Mouse (Mus musculus): ENCODE results near the gene Vps37d. TPM values are rescaled to one million over a fixed set of nuclear protein-coding genes. Genes with fewer than 3 reads are reported as not detected.

Gene Vps37d
- polyA plus RNA-seq (2014; fragmentation: Nextera tagmentation; extraction: Ambion mirVana), result 7.0 and 7.5 TPM in 2 replicates

DNA sequence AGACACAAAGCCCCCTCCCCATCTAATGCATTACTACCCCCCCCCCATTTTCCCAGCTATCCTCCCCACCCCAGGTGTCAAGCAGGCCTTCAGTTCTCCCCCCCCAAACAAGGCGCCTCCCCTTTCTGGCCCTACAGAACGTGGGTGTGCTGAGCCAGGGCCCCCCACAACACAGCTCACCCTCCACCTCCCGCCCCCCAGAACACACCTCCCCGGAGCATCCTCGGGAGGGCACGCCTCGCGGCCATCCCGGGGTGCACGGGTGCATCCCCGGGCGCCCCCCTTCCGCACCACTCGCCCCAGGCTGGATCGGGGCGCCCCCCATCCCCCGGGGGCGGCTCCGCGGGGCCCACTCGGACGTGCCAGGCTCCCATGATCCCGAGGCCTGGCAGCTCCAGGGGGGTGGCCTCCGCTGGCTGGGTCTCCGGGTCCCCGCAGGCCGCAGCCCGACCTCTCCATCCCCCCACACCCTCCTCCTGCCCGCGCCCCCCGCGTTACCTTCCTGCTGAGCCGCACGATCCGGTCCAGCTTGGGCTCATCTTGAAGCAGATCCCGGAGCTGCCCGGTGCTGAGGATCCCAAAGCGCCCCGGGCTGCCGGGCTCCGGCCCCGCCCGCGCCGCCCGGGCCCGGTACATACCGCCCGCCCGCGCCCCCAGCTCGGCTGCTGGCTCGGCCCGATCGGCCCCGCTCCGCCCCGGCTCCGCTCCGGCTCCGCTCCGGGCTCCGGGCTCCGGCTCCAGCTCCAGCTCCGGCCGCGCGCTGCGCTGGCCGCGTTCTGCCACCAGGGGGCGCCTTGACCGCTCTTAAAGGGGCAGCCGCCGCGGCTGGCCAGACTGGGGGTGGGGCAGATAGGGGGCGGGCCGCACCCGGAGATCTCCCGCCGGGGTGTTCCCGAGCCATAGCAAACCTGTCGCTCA is at the start of gene Vps37d:
TSS of gene Vps37d (minus strand) at position 703 of the 918 bp plus-strand sequence.
- Histone ChIP-seq H3K36me3 (ENCODE audit: control insufficient read depth, insufficient read depth, low read length) (peaks cover 7% of the 10 kb centered on the region), H3K27ac (ENCODE audit: low read depth) (peak within 1 kb of the TSS; percentile 73; the same call in 1 of the 2 replicates), H3K9me3 (ENCODE audit: control insufficient read depth, low read length) (no peaks in the 10 kb centered on the region), H3K27me3 (replicated peaks; ENCODE audit: control insufficient read depth, insufficient read depth, low read length) (0 out of 2 replicates have a peak, but pooled peaks cover 2% of the 10 kb centered on the region), H3K4me3 (ENCODE audit: low read depth, low read length) (peak within 1 kb of the TSS; percentile 81), H3K9ac (ENCODE audit: low read length) (peak within 1 kb of the TSS; percentile 91), H3K4me2 (ENCODE audit: low read length) (peak within 1 kb of the TSS; percentile 65), H3K4me1 (replicated peaks; ENCODE audit: control insufficient read depth, insufficient read depth, low read length) (peaks cover 17% of the 10 kb centered on the region)
- WGBS, result 1% methylated on average over 78 of the region's 83 CpGs
- DNase-seq (ENCODE audit: low spot score) (peak; percentile 99), ATAC-seq (replicated peaks; ENCODE audit: low FRiP score, low TSS enrichment, low read depth) (peak; percentile 86)

DNA sequence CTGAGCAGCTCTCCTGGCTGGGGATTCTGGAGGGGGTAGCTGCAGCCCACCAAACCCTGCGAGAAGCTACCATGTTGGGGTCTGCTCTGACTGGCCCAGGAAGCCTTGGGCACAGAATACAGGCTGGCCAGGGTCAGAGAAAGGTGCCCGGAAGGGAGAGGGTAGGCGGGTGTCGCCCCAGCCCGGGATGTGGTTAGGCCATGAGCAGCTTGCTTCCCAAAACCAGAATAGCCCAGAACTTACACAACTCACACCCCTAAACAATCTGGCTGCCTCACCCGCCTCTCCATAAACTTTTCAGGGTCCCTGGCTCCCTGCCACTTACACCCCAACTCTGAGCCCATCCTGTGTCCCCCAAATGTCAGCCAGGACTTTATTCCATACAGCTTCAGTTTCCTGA is 49.6 kb upstream of the Vps37d start:
- 80% methylated on average over 6 of the region's 6 CpGs for WGBS
- no peak for DNase-seq (ENCODE audit: low spot score)
- ATAC-seq (replicated peaks; ENCODE audit: low FRiP score, low TSS enrichment, low read depth), result no peak

GRCm38 (mm10) chr5:135126121-135126520 is 48.1 kb upstream of the Vps37d start:
- Histone ChIP-seq H3K4me3 (ENCODE audit: low read depth, low read length) (no peak overlapping the region), H3K36me3 (ENCODE audit: control insufficient read depth, insufficient read depth, low read length) (no peaks in the 10 kb centered on the region), H3K4me1 (replicated peaks; ENCODE audit: control insufficient read depth, insufficient read depth, low read length) (no peaks in the 10 kb centered on the region), H3K9me3 (ENCODE audit: control insufficient read depth, low read length) (no peaks in the 10 kb centered on the region), H3K27me3 (replicated peaks; ENCODE audit: control insufficient read depth, insufficient read depth, low read length) (peaks cover 7% of the 10 kb centered on the region), H3K9ac (ENCODE audit: low read length) (no peak overlapping the region), H3K4me2 (ENCODE audit: low read length) (no peak overlapping the region), H3K27ac (ENCODE audit: low read depth) (no peak overlapping the region)
- no peak for ATAC-seq (replicated peaks; ENCODE audit: low FRiP score, low TSS enrichment, low read depth)
- 60% methylated on average over 6 of the region's 6 CpGs for WGBS
- DNase-seq (ENCODE audit: low spot score), result no peak

More for the DNA sequence above, 49.6 kb upstream of the Vps37d start:
- Histone ChIP-seq H3K4me3 (ENCODE audit: low read depth, low read length) (no peak overlapping the region), H3K9me3 (ENCODE audit: control insufficient read depth, low read length) (no peaks in the 10 kb centered on the region), H3K27ac (ENCODE audit: low read depth) (no peak overlapping the region), H3K4me1 (replicated peaks; ENCODE audit: control insufficient read depth, insufficient read depth, low read length) (no peaks in the 10 kb centered on the region), H3K27me3 (replicated peaks; ENCODE audit: control insufficient read depth, insufficient read depth, low read length) (peaks cover 7% of the 10 kb centered on the region), H3K36me3 (ENCODE audit: control insufficient read depth, insufficient read depth, low read length) (no peaks in the 10 kb centered on the region), H3K9ac (ENCODE audit: low read length) (no peak overlapping the region), H3K4me2 (ENCODE audit: low read length) (no peak overlapping the region)

GRCm38 (mm10) chr5:135120753-135121152 is 42.7 kb upstream of the Vps37d start:
- 55% methylated on average over 4 of the region's 4 CpGs for WGBS
- no peak overlapping the region for H3K9ac ChIP-seq (ENCODE audit: low read length)
- H3K27ac ChIP-seq (ENCODE audit: low read depth), result no peak overlapping the region
- H3K27me3 ChIP-seq (replicated peaks; ENCODE audit: control insufficient read depth, insufficient read depth, low read length), result peaks cover 9% of the 10 kb centered on the region
- no peak overlapping the region for H3K4me3 ChIP-seq (ENCODE audit: low read depth, low read length)
- DNase-seq (ENCODE audit: low spot score) (no peak), ATAC-seq (replicated peaks; ENCODE audit: low FRiP score, low TSS enrichment, low read depth) (no peak)
- no peaks in the 10 kb centered on the region for H3K9me3 ChIP-seq (ENCODE audit: control insufficient read depth, low read length)
- no peaks in the 10 kb centered on the region for H3K4me1 ChIP-seq (replicated peaks; ENCODE audit: control insufficient read depth, insufficient read depth, low read length)
- no peaks in the 10 kb centered on the region for H3K36me3 ChIP-seq (ENCODE audit: control insufficient read depth, insufficient read depth, low read length)
- H3K4me2 ChIP-seq (ENCODE audit: low read length), result no peak overlapping the region

- WGBS, result 14% methylated on average over 6 of the region's 6 CpGs
- H3K4me1 ChIP-seq (replicated peaks; ENCODE audit: control insufficient read depth, insufficient read depth, low read length), result no peaks in the 10 kb centered on the region
- H3K9ac ChIP-seq (ENCODE audit: low read length), result no peak overlapping the region
- H3K4me2 ChIP-seq (ENCODE audit: low read length), result no peak overlapping the region
- no peak overlapping the region for H3K4me3 ChIP-seq (ENCODE audit: low read depth, low read length)
- no peak overlapping the region for H3K27ac ChIP-seq (ENCODE audit: low read depth)
- no peaks in the 10 kb centered on the region for H3K36me3 ChIP-seq (ENCODE audit: control insufficient read depth, insufficient read depth, low read length)
- H3K27me3 ChIP-seq (replicated peaks; ENCODE audit: control insufficient read depth, insufficient read depth, low read length), result peaks cover 9% of the 10 kb centered on the region
- DNase-seq (ENCODE audit: low spot score) (peak; percentile 77), ATAC-seq (replicated peaks; ENCODE audit: low FRiP score, low TSS enrichment, low read depth) (peak; percentile 90)
- no peaks in the 10 kb centered on the region for H3K9me3 ChIP-seq (ENCODE audit: control insufficient read depth, low read length)
Measured at GRCm38 (mm10) chr5:135118589-135119081, 40.6 kb upstream of the Vps37d start.

- H3K9me3 ChIP-seq (ENCODE audit: control insufficient read depth, low read length), result no peaks in the 10 kb centered on the region
- no peaks in the 10 kb centered on the region for H3K4me1 ChIP-seq (replicated peaks; ENCODE audit: control insufficient read depth, insufficient read depth, low read length)
- no peak overlapping the region for H3K9ac ChIP-seq (ENCODE audit: low read length)
- no peaks in the 10 kb centered on the region for H3K36me3 ChIP-seq (ENCODE audit: control insufficient read depth, insufficient read depth, low read length)
- DNase-seq (ENCODE audit: low spot score), result no peak
- ATAC-seq (replicated peaks; ENCODE audit: low FRiP score, low TSS enrichment, low read depth), result no peak
- no peak overlapping the region for H3K4me2 ChIP-seq (ENCODE audit: low read length)
- H3K27ac ChIP-seq (ENCODE audit: low read depth), result no peak overlapping the region
- WGBS, result 80% methylated on average over 8 of the region's 8 CpGs
- no peak overlapping the region for H3K4me3 ChIP-seq (ENCODE audit: low read depth, low read length)
- 0 out of 2 replicates have a peak, but pooled peaks cover 3% of the 10 kb centered on the region for H3K27me3 ChIP-seq (replicated peaks; ENCODE audit: control insufficient read depth, insufficient read depth, low read length)
Measured at GRCm38 (mm10) chr5:135115241-135115640, 37.2 kb upstream of the Vps37d start.

DNA sequence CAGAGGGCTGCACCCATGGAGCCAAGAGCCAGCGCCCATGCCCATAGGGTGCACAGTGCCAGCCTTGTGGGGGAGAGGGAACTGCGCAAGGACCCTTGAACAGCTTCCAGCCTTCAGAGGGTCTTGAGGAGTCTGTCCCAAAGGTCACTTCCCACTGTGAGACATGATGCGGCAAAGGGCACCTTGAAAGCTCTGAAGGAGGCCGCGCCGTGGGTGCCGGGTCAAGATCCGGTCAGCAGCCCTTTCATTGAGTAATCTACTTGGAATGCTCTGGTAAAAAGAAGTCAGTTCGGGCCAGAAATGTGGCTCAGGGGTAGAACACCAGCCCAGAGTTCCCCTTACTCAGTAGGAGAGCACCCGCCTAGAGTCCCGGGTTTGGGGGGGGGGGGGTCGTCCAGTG is 35.7 kb upstream of the Vps37d start:
- 89% methylated on average over 12 of the region's 12 CpGs for WGBS
- H3K9me3 ChIP-seq (ENCODE audit: control insufficient read depth, low read length), result no peaks in the 10 kb centered on the region

GRCm38 (mm10) chr5:135109976-135110375 is 31.9 kb upstream of the Vps37d start:
- Histone ChIP-seq H3K9me3 (ENCODE audit: control insufficient read depth, low read length) (no peaks in the 10 kb centered on the region), H3K27ac (ENCODE audit: low read depth) (no peak overlapping the region), H3K27me3 (replicated peaks; ENCODE audit: control insufficient read depth, insufficient read depth, low read length) (peaks cover 49% of the 10 kb centered on the region), H3K36me3 (ENCODE audit: control insufficient read depth, insufficient read depth, low read length) (no peaks in the 10 kb centered on the region), H3K4me2 (ENCODE audit: low read length) (no peak overlapping the region), H3K4me1 (replicated peaks; ENCODE audit: control insufficient read depth, insufficient read depth, low read length) (no peaks in the 10 kb centered on the region; the same call in 1 of the 2 replicates), H3K4me3 (ENCODE audit: low read depth, low read length) (no peak overlapping the region), H3K9ac (ENCODE audit: low read length) (no peak overlapping the region)
- ATAC-seq (replicated peaks; ENCODE audit: low FRiP score, low TSS enrichment, low read depth), result no peak
- DNase-seq (ENCODE audit: low spot score), result no peak
- 78% methylated on average over 6 of the region's 6 CpGs for WGBS

More for the DNA sequence above, 35.7 kb upstream of the Vps37d start:
- H3K27ac ChIP-seq (ENCODE audit: low read depth), result no peak overlapping the region
- no peak overlapping the region for H3K4me3 ChIP-seq (ENCODE audit: low read depth, low read length)
- H3K4me2 ChIP-seq (ENCODE audit: low read length), result no peak overlapping the region
- no peaks in the 10 kb centered on the region for H3K4me1 ChIP-seq (replicated peaks; ENCODE audit: control insufficient read depth, insufficient read depth, low read length)
- no peak for ATAC-seq (replicated peaks; ENCODE audit: low FRiP score, low TSS enrichment, low read depth)
- H3K27me3 ChIP-seq (replicated peaks; ENCODE audit: control insufficient read depth, insufficient read depth, low read length), result peaks cover 11% of the 10 kb centered on the region
- H3K36me3 ChIP-seq (ENCODE audit: control insufficient read depth, insufficient read depth, low read length), result no peaks in the 10 kb centered on the region
- no peak for DNase-seq (ENCODE audit: low spot score)
- H3K9ac ChIP-seq (ENCODE audit: low read length), result no peak overlapping the region

All from intestine, embryonic 14.5 days (tissue).